ENCODE assay signal across 9 mouse cellular contexts in the genomic region with DNA sequence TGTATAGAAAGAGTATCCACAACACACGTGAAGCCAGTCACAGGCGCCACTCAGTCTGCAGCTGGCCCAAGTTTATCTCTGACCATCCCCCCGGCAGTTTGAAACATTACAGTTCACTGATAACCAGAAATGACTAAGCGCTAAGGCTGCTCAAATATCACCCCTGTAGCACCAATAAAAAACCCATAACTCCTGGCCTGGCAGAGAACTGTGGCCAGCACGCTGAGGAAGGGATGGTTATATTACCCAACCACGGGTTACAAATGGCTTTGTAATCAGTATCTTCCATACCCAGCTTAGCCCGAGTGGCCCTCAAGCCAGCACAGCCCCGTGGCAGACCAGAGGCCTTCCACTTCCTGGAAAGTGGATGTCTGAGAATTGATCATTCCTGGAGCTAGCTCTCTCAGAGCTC.
DNase-seq lines count a peak whose midpoint lies in the region; ATAC-seq and TF ChIP-seq lines count a peak whose summit lies in the region.
"Had no signal": no experiment of that assay in that cellular context is flagged by ENCODE, and none has a peak within 500 bp of the region (broad histone marks: within the 10 kb centered on the region; RNA-seq: fewer than 3 reads in every experiment).

No protein-coding gene starts in this region.

- TF ChIP-seq EP300 in liver, postnatal 0 days (IDR thresholded peaks at IDR 0.05; ENCODE audit: low read depth): peak; percentile 99

- H3ac ChIP-seq in C2C12 (ENCODE audit: control insufficient read depth, insufficient read length, low read depth): no peak overlapping the region

- no peak for TF ChIP-seq POLR2A in thymus, adult 2 months (IDR thresholded peaks at IDR 0.05; ENCODE audit: control insufficient read depth, extremely low read depth, insufficient read depth, low read length, poor library complexity)

- H3K9me3 ChIP-seq in heart, embryonic 12.5 days (replicated peaks): peaks cover 5% of the 10 kb centered on the region
- H3K9me3 ChIP-seq in liver, postnatal 0 days (ENCODE audit: low read length): peaks cover 3% of the 10 kb centered on the region; the same call in 1 of the 2 replicates
- H3K9me3 ChIP-seq: neural tube, embryonic 13.5 days had no signal

- DNase-seq in heart, postnatal 4 days: no peak
- DNase-seq in liver, postnatal 0 days: peak; percentile 59
- DNase-seq in T-cell, adult 2 months (ENCODE audit: low spot score): no peak
- DNase-seq in right cerebral cortex, postnatal 4 days: no peak
- no peak for DNase-seq in thymus, adult 2 months

- no peak for TF ChIP-seq CTCF in C2C12 (IDR thresholded peaks at IDR 0.05; ENCODE audit: control insufficient read depth, insufficient read depth, insufficient read length)
- no peak for TF ChIP-seq CTCF in liver, postnatal 0 days (IDR thresholded peaks at IDR 0.05; ENCODE audit: low read depth)
- TF ChIP-seq CTCF in thymus, adult 2 months (IDR thresholded peaks at IDR 0.05; ENCODE audit: borderline replicate concordance, control insufficient read depth, extremely low read depth, insufficient read depth, low read length, poor library complexity): no peak

- peaks cover 9% of the 10 kb centered on the region; the same call in 1 of the 2 replicates for H3K4me1 ChIP-seq in heart, embryonic 12.5 days (replicated peaks)
- H3K4me1 ChIP-seq in liver, postnatal 0 days (ENCODE audit: insufficient read depth): peaks cover 31% of the 10 kb centered on the region
- 0 out of 2 replicates have a peak, but pooled peaks cover 4% of the 10 kb centered on the region for H3K4me1 ChIP-seq in thymus, adult 2 months (replicated peaks; ENCODE audit: control insufficient read depth, insufficient read depth, low read length)

- H3K4me2 ChIP-seq in heart, embryonic 12.5 days: no peak overlapping the region
- H3K4me2 ChIP-seq in liver, postnatal 0 days (ENCODE audit: low read depth, low read length): peak overlapping the region; percentile 49
- H3K4me2 ChIP-seq: neural tube, embryonic 13.5 days had no signal

- H3K79me2 ChIP-seq in C2C12 (ENCODE audit: control insufficient read depth, insufficient read depth): no peaks in the 10 kb centered on the region

- no peaks in the 10 kb centered on the region for H3K79me3 ChIP-seq in C2C12 (ENCODE audit: low read depth)

- peak overlapping the region; percentile 69 for H3K27ac ChIP-seq in heart, embryonic 12.5 days (ENCODE audit: poor library complexity, severe bottlenecking)
- peak overlapping the region; percentile 98 for H3K27ac ChIP-seq in liver, postnatal 0 days (ENCODE audit: low read depth)
- H3K27ac ChIP-seq in thymus, adult 2 months (ENCODE audit: control insufficient read depth, insufficient read depth, low read length): no peak overlapping the region
- H3K27ac ChIP-seq: neural tube, embryonic 13.5 days had no signal

- peak; percentile 90 for ATAC-seq in heart, embryonic 12.5 days (ENCODE audit: insufficient number of reproducible peaks, low FRiP score)
- ATAC-seq in common myeloid progenitor, adult 5-6 weeks (replicated peaks; ENCODE audit: low read depth, poor library complexity, severe bottlenecking): peak; percentile 93
- ATAC-seq in liver, postnatal 0 days: peak; percentile 95

- H3K36me3 ChIP-seq in heart, embryonic 12.5 days: no peaks in the 10 kb centered on the region
- H3K36me3 ChIP-seq in C2C12 (ENCODE audit: control insufficient read depth, insufficient read depth): no peaks in the 10 kb centered on the region
- H3K36me3 ChIP-seq in liver, postnatal 0 days (replicated peaks; ENCODE audit: insufficient read depth, low read length): no peaks in the 10 kb centered on the region
- no peaks in the 10 kb centered on the region for H3K36me3 ChIP-seq in thymus, adult 2 months (ENCODE audit: control insufficient read depth, insufficient read depth, low read length)
- H3K36me3 ChIP-seq: neural tube, embryonic 13.5 days had no signal

- WGBS in heart, embryonic 12.5 days: 17% methylated on average over 8 of the region's 8 CpGs
- WGBS in liver, postnatal 0 days (ENCODE audit: insufficient replicate concordance): 28% methylated on average over 8 of the region's 8 CpGs
- WGBS in thymus, adult 2 months: 9% methylated on average over 8 of the region's 8 CpGs

- H3K4me3 ChIP-seq in heart, embryonic 12.5 days: no peak overlapping the region
- H3K4me3 ChIP-seq in C2C12 (ENCODE audit: insufficient read depth, poor library complexity, severe bottlenecking): no peak overlapping the region
- no peak overlapping the region for H3K4me3 ChIP-seq in liver, postnatal 0 days (ENCODE audit: low read depth, low read length)
- no peak overlapping the region for H3K4me3 ChIP-seq in thymus, adult 2 months (ENCODE audit: control insufficient read depth, insufficient read depth, low read length)
- H3K4me3 ChIP-seq: neural tube, embryonic 13.5 days had no signal

- no peak overlapping the region for H3K9ac ChIP-seq in heart, embryonic 12.5 days
- H3K9ac ChIP-seq in liver, postnatal 0 days (replicated peaks): no peak overlapping the region
- H3K9ac ChIP-seq: neural tube, embryonic 13.5 days had no signal

- H3K27me3 ChIP-seq in heart, embryonic 12.5 days (replicated peaks): no peaks in the 10 kb centered on the region
- H3K27me3 ChIP-seq in C2C12 (ENCODE audit: control insufficient read depth, insufficient read depth, insufficient read length): no peaks in the 10 kb centered on the region
- no peaks in the 10 kb centered on the region for H3K27me3 ChIP-seq in liver, postnatal 0 days (ENCODE audit: insufficient read depth, low read length)
- H3K27me3 ChIP-seq in thymus, adult 2 months (ENCODE audit: control insufficient read depth, insufficient read depth, low read length): no peaks in the 10 kb centered on the region
- H3K27me3 ChIP-seq: neural tube, embryonic 13.5 days had no signal

TF ChIP-seq in C2C12, 6 proteins besides CTCF, POLR2A, EP300 and RAD21:
- peak; percentile 83 for TF ChIP-seq MAX (IDR thresholded peaks at IDR 0.05)
- peak; percentile 65 for TF ChIP-seq CEBPB (IDR thresholded peaks at IDR 0.05; ENCODE audit: low read depth)
- peak; percentile 45 for TF ChIP-seq USF1 (IDR thresholded peaks at IDR 0.05; ENCODE audit: low read depth)
- peak; percentile 89 for TF ChIP-seq MYOD1 (IDR thresholded peaks at IDR 0.05; ENCODE audit: control insufficient read depth, insufficient read length, low read depth)
- TF ChIP-seq FOSL1 (IDR thresholded peaks at IDR 0.05; ENCODE audit: insufficient read depth, low read length, poor library complexity, severe bottlenecking): peak; percentile 63
- TF ChIP-seq MYOG (IDR thresholded peaks at IDR 0.05; ENCODE audit: control insufficient read depth, extremely low read depth, insufficient read length): no peak
